Mouse (Mus musculus) midbrain, embryonic 14.5 days (tissue): ENCODE measurements around the gene Plekhd1. TPM values are rescaled to one million over a fixed set of nuclear protein-coding genes. Genes with fewer than 3 reads are reported as not detected.

Experiments
- ATAC-seq: fragments of 200-750 bp; cut with Nextera tagmentation; 2 replicates; pipeline ENCODE4 v1.8.0; 2017; ENCODE audit warnings: moderate number of reproducible peaks, moderate library complexity; ENCODE audit not compliant: low FRiP score, low TSS enrichment
- DNase-seq: peaks from one replicate; pipeline ENCODE4 v3.0.0-alpha.2; 2015
- H3K27ac ChIP-seq: fragments of 300-500 bp; sonication (generic); replicated peaks from 2 replicates; pipeline ENCODE4 v1.5.1; 2014; ENCODE audit warnings: mild to moderate bottlenecking, low read depth, low read length, moderate library complexity
- H3K27me3 ChIP-seq: fragments of 300-500 bp; sonication (generic); 2 replicates; pipeline ENCODE4 v1.6.1; 2014; ENCODE audit warnings: low read length, control low read depth, mixed read lengths; ENCODE audit not compliant: control insufficient read depth, insufficient read depth
- H3K36me3 ChIP-seq: fragments of 300-500 bp; sonication (generic); 2 replicates; pipeline ENCODE4 v1.6.1; 2014; ENCODE audit warnings: low read length, control low read depth; ENCODE audit not compliant: control insufficient read depth, insufficient read depth
- H3K4me1 ChIP-seq: fragments of 300-500 bp; sonication (generic); 2 replicates; pipeline ENCODE4 v1.6.1; 2014; ENCODE audit warnings: mild to moderate bottlenecking, antibody characterized with exemption, low read length, control low read depth; ENCODE audit not compliant: control insufficient read depth, insufficient read depth
- H3K4me2 ChIP-seq: fragments of 300-500 bp; sonication (generic); 2 replicates; pipeline ENCODE4 v1.6.1; 2014; ENCODE audit warnings: mild to moderate bottlenecking, low read length, moderate library complexity
- H3K4me3 ChIP-seq: fragments of 300-500 bp; sonication (generic); replicated peaks from 2 replicates; pipeline ENCODE4 v1.5.1; 2014; ENCODE audit warnings: low read depth, low read length
- H3K9ac ChIP-seq: fragments of 300-500 bp; sonication (generic); replicated peaks from 2 replicates; pipeline ENCODE4 v1.6.1; 2014; ENCODE audit warnings: mild to moderate bottlenecking, low read length, moderate library complexity
- H3K9me3 ChIP-seq: fragments of 300-500 bp; sonication (generic); 2 replicates; pipeline ENCODE4 v1.6.1; 2016; ENCODE audit warnings: low read length, control low read depth, mixed read lengths; ENCODE audit not compliant: control insufficient read depth
- WGBS: fragments of 180-500 bp; shearing (Covaris S2); extraction: QIAGEN DNeasy Blood & Tissue Kit; methylation state at CpG from one replicate; pipeline ENCODE4 v1.1.7; 2014; 5-methylcytosine and 5-hydroxymethylcytosine counted together
- polyA plus RNA-seq: library from polyadenylated mRNA; unstranded; fragments of >200 nt; fragmentation: Nextera tagmentation; extraction: Ambion mirVana; gene quantifications from 2 replicates; pipeline ENCODE4 v1.2.1, GENCODE M21; 2014

Gene Plekhd1
- polyA plus RNA-seq, 1 experiment from 2014 or later: 3.5 TPM

DNA sequence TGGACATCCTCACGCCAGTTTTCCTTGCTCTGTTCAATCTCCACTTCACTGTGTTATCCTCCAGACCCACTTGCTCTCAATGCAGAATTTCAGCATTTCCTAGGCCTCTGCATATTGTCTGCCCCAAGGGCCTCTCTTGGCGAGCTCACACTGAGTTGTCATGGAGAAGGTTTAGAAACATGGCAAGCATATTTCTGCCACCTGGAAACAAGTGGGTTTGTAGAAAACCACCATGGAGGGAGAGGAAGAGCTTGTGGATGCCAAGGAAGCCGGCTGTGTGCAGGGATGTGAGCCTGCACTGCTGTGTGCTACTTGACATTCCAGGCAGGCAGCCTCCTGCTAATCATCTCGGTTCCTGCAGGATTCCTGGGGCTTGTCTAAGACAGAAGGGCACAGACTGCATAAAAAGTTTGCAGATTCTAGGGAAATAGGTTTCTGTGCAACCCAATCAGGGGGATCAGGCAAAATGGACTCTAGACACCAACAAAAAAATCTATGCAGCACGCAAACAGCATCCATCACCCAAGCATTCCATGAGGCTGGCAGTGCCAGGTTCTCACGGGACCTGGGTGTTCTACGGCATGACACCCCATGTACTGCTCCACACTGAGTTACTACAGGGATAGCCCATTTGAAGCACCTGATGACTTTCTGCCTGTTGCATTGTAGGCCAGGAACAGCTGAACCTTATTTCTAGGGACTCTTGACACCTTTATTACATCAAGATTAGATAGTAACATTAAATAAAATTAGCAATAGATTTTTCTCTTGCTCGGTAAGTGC is 53.8 kb downstream of the Plekhd1 start:
- DNase-seq: peak; percentile 73

DNA sequence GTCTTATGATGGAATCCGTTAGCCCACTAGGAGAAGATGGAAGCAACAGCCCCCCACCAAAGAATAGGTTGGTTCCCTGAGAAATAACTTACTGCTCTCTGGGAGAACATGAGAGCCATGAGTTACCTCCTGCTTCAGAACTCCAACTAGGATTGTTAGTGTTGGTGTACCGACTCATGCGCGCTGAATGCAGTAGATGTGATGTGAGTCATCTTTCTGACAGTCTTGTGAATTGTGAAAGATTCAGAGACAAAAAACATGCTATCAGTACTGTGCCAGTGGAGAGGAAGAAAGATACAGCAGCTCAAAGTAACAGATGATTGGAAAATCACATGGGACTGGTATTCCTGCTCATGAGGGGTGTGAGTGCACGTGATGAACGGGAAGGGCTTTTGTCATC is 59.2 kb downstream of the Plekhd1 start:
- H3K36me3 ChIP-seq: peaks cover 33% of the 10 kb centered on the region
- H3K27me3 ChIP-seq: no peaks in the 10 kb centered on the region
- H3K4me2 ChIP-seq: no peak overlapping the region
- H3K9ac ChIP-seq: no peak overlapping the region
- WGBS: 93% methylated on average over 6 of the region's 6 CpGs
- no peak overlapping the region for H3K4me3 ChIP-seq
- ATAC-seq (no peak), DNase-seq (no peak)
- peaks cover 18% of the 10 kb centered on the region for H3K9me3 ChIP-seq
- peaks cover 4% of the 10 kb centered on the region; the same call in 1 of the 2 replicates for H3K4me1 ChIP-seq
- H3K27ac ChIP-seq: no peak overlapping the region

More for the DNA sequence above, 53.8 kb downstream of the Plekhd1 start:
- ATAC-seq: peak; percentile 50; the same call in 1 of the 2 replicates
- H3K9ac ChIP-seq: peak overlapping the region; percentile 9; the same call in 1 of the 2 replicates
- no peaks in the 10 kb centered on the region for H3K36me3 ChIP-seq
- H3K4me1 ChIP-seq: peaks cover 13% of the 10 kb centered on the region; the same call in 1 of the 2 replicates
- H3K4me2 ChIP-seq: no peak overlapping the region
- H3K27me3 ChIP-seq: no peaks in the 10 kb centered on the region
- H3K27ac ChIP-seq: peak overlapping the region; percentile 66
- no peak overlapping the region for H3K4me3 ChIP-seq
- 43% methylated on average over 8 of the region's 8 CpGs for WGBS
- H3K9me3 ChIP-seq: no peaks in the 10 kb centered on the region

DNA sequence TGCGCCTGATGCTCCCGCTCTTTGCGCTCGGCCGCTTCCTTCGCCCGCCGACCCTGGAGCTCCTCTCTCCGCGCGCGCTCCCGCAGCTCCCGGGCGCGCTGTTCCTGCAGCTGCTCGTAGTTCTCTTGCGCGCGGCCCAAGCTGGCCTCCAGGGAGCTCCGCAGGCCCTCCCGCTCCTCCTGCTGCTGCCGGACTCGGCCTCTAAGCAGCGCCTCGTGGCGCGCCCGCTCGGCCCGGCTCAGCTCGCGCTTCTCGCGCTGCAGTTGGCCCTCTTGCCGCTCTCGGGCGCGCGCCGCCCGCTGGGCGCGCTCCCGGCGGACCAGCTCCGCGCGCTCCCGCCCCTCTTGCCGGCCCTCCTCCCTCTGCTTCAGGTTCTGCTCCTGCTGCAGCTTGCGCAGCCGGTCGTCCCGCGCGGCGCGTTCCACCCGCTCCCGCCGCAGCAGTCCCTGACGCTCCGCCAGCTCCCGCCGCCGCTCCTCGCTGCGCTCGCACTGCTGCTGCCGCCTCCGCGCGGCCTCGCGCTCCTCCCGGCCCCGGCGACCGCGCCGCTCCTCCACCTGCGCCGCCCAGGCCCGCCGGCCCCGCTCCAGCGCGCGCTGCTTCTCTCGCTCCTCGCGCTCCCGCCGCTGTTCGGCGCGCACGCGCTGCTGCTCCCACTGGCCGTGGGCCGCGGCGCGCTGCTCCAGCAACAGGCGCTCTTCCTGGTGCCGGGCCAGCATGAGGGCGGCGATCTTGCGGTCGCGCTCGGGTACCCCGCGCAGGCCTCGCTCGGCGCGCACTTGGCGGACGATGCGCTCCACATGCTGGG is 65.6 kb downstream of the Plekhd1 start:
- H3K9ac ChIP-seq: 0 out of 2 replicates have a peak overlapping the region, but pooled peaks have one; percentile 9
- H3K27me3 ChIP-seq: no peaks in the 10 kb centered on the region
- H3K4me3 ChIP-seq: peak overlapping the region; percentile 64
- peak; percentile 51 for DNase-seq
- H3K4me1 ChIP-seq: peaks cover 7% of the 10 kb centered on the region; the same call in 1 of the 2 replicates
- H3K4me2 ChIP-seq: peak overlapping the region; percentile 73
- H3K27ac ChIP-seq: peak overlapping the region; percentile 97
- WGBS: 40% methylated on average over 122 of the region's 122 CpGs
- H3K36me3 ChIP-seq: peaks cover 58% of the 10 kb centered on the region
- peaks cover 41% of the 10 kb centered on the region for H3K9me3 ChIP-seq
- ATAC-seq: no peak

DNA sequence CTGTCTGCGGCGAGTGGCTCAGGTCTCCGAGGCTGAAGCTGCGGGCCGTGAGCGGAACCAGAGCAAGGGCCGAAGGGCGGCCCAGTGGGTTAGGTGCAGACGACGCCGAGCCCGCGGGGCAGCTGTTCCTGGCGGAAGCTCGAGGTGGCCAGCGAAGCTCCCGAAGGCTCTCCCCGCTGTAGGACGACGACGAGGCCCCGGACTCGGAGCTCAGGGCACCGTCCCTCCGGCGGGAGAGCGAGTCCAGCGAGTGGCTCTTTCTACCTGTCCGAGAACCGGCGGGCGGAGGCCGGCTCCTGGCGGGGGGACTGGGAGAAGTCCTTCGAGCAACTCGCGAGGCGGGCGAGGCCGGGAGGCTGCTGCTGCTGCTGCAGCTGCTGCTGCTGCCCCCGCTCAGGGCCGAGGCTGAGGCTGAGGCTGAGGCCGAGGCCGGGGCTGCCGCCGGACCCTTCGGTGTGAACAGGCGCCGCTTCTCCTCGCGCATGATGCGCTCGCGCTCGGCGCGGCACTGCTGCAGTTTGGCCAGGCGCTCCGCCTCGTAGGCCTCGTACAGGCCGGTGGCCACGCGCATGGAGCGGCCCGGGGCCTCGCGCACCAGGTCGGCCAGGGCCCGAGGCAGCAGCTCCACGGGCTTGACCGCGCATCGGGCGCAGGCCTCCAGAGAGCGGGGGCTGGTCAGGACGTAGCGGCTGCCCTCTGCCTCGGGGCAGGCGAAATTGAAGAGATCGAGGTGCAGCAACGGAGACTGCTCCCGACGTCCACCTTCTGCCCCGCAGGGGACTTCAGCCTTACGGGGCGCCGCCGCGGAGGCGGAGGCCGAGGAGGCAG is 66.4 kb downstream of the Plekhd1 start:
- ATAC-seq (0 out of 2 replicates have a peak, but pooled peaks have one; percentile 10), DNase-seq (peak; percentile 45)
- Histone ChIP-seq H3K4me3 (peak overlapping the region; percentile 64), H3K9ac (peak overlapping the region; percentile 95), H3K9me3 (peaks cover 41% of the 10 kb centered on the region), H3K36me3 (peaks cover 53% of the 10 kb centered on the region), H3K27ac (peak overlapping the region; percentile 97), H3K27me3 (no peaks in the 10 kb centered on the region), H3K4me1 (peaks cover 7% of the 10 kb centered on the region; the same call in 1 of the 2 replicates), H3K4me2 (peak overlapping the region; percentile 73)
- 41% methylated on average over 92 of the region's 92 CpGs for WGBS

DNA sequence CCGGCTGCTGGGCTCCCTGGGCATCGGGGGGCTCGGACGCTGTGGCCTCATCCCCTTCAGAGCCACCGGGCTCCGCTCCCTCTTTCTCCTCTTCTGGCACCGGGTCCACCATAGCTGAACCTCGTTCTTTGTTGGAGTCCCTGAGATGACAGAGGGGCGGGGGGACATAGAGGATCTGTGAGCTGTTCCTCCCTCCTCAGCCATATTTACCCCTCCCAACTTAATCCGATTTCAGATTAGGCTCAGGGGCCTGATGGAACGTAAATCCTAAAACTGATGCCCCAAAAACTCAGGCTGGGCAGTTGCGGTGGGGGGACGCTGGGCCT is 67.0 kb downstream of the Plekhd1 start:
- no peaks in the 10 kb centered on the region for H3K27me3 ChIP-seq
- peaks cover 47% of the 10 kb centered on the region for H3K36me3 ChIP-seq
- ATAC-seq: peak; percentile 54
- H3K9me3 ChIP-seq: peaks cover 38% of the 10 kb centered on the region
- H3K4me1 ChIP-seq: peaks cover 7% of the 10 kb centered on the region; the same call in 1 of the 2 replicates
- peak overlapping the region; percentile 64 for H3K4me3 ChIP-seq
- DNase-seq: peak; percentile 72
- H3K4me2 ChIP-seq: peak overlapping the region; percentile 73
- 1% methylated on average over 12 of the region's 13 CpGs for WGBS
- H3K27ac ChIP-seq: peak overlapping the region; percentile 97
- peak overlapping the region; percentile 95 for H3K9ac ChIP-seq

DNA sequence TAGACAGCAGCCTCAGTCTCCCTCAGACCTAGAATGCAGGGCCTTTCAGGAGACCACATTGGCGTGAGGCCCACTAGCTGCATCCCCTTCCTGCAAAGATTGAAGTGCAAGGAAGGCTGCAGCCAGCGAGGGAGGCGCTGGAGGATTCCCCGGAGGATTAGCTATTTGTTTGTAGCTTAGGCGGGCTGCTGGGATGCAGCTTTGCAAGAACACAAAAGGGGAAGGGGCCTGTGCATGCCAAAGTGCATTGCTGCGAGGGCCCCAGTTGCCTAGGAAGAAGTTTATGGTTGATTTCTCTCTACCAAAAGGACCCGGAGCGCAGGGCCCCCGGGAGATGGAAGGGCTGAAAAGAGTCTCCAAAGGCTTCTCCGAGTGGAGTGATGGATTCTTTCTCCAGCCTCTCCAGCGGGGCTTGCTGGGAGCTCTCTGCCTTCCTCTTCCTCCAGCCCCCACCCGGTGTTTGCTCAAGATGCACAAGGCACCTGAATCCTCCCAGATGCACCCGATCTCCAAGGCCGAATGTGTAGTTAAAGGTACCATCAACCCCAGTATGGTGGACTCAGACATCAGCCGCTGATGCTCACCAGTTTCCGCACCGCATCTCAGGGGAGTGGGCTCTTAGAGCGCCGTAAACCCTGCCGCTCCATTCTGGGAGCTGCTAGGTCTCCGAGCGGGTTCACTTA is 67.5 kb downstream of the Plekhd1 start:
- Histone ChIP-seq H3K4me3 (peak overlapping the region; percentile 64), H3K27me3 (no peaks in the 10 kb centered on the region), H3K27ac (peak overlapping the region; percentile 97), H3K9me3 (peaks cover 37% of the 10 kb centered on the region), H3K9ac (peak overlapping the region; percentile 95), H3K4me1 (peaks cover 7% of the 10 kb centered on the region; the same call in 1 of the 2 replicates), H3K4me2 (peak overlapping the region; percentile 73), H3K36me3 (peaks cover 42% of the 10 kb centered on the region)
- peak; percentile 89 for DNase-seq
- ATAC-seq: peak; percentile 56
- WGBS: under 1% methylated on average over 22 of the region's 22 CpGs

DNA sequence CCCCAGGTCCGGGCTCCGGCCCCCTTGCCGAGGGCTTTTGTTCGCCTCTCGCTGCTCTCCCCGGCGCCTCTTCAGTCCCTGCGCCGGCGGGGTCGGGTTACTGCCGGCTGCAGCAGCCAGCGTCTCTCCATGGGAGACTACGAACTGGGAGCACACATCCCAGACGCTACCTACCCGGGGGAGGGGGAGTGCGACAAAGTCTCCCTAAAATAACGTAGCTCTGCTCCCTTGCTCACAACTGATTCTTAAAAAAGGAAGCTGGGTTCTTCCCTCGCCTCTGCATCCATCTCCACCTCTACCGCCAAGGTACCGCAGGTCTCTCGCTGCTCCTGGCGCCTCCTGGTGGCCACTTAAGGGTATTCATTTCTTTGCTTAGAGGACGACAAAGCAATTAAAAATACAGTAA is 68.0 kb downstream of the Plekhd1 start, which contains the start of gene Ccdc177:
Gene Ccdc177, minus strand, starts transcription at position 292 of the 406 bp plus-strand sequence.
- ATAC-seq: peak; percentile 71

More for the DNA sequence above, 68.0 kb downstream of the Plekhd1 start, which contains the start of gene Ccdc177:
- peak within 1 kb of the TSS; percentile 97 for H3K27ac ChIP-seq
- peaks cover 7% of the 10 kb centered on the region; the same call in 1 of the 2 replicates for H3K4me1 ChIP-seq
- no peaks in the 10 kb centered on the region for H3K27me3 ChIP-seq
- H3K4me2 ChIP-seq: peak within 1 kb of the TSS; percentile 73
- H3K9me3 ChIP-seq: peaks cover 33% of the 10 kb centered on the region
- WGBS: 0% methylated on average over 24 of the region's 24 CpGs
- peaks cover 37% of the 10 kb centered on the region for H3K36me3 ChIP-seq
- peak; percentile 95 for DNase-seq
- peak within 1 kb of the TSS; percentile 64 for H3K4me3 ChIP-seq
- H3K9ac ChIP-seq: peak within 1 kb of the TSS; percentile 95
